Mouse (Mus musculus) spleen, adult 10 weeks (tissue): ENCODE results near the gene Vmn1r213. TPM values are rescaled to one million over a fixed set of nuclear protein-coding genes. Genes with fewer than 3 reads are reported as not detected.

Source experiments
- polyA plus RNA-seq: library from polyadenylated mRNA; stranded (reverse); fragments of 350-450 nt; fragmentation: Illumina TruSeq; extraction: RNeasy Lipid Tissue Mini Kit (QIAGEN cat#74804); gene quantifications from one replicate; pipeline ENCODE4 v1.2.3, GENCODE M21; 2015; ENCODE audit warnings: low replicate concordance; ENCODE audit not compliant: insufficient read depth

The Vmn1r213 gene
- polyA plus RNA-seq: not detected

DNA sequence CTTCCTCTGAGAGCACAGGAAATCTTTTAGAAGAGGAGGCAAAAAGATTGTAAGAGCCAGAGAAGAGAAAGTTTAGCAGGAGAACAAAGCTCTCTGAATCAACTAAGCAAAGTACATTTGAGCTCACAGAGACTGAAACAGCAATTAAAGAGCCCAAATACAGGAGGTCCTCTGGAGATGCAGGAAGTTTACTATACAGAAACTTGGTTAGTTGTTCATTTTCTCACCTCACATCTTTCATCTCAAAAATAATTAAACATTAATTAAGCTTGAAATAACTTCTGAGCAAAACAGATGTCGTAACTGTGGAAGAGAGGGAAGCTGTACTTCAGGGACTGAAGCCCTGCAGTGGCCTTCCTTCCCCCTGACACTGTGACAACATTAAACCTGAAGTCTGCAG lies at the start of gene Vmn1r213:
Gene Vmn1r213 (plus strand): TSS at position 301 of the 400 bp plus-strand sequence.

DNA sequence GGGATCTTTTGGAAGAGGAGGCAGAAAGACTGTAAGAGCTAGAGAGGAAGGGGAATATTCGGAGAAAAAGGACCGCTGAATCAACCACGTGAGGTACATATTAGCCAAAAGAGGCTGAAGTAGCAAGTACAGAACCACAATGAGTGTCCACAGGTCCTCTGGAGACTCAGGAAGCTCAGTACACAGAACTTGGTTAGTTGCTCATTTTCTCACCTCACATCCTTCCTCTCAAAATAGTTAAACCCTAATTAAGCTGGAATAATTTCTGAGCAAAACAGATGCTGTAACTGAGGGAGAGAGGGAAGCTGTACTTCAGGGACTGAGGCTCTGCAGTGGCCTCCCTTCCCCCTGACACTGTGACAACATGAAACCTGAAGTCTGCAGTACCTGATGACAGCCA lies 22.7 kb downstream of the Vmn1r213 start, which contains the start of gene Vmn1r214:
Gene Vmn1r214 (plus strand): TSS at position 301 of the 400 bp plus-strand sequence.

Other genes starting within 250 kb of the Vmn1r213 start
- gene Vmn1r208, start 230.3 kb upstream of the Vmn1r213 start, polyA plus RNA-seq: not detected
- gene Vmn1r209, start 198.0 kb upstream of the Vmn1r213 start, polyA plus RNA-seq: not detected
- not detected for gene Vmn1r210, start 176.3 kb upstream of the Vmn1r213 start, polyA plus RNA-seq
- gene Vmn1r211, start 150.1 kb upstream of the Vmn1r213 start, polyA plus RNA-seq: not detected
- not detected for gene Vmn1r212, start 123.5 kb upstream of the Vmn1r213 start, polyA plus RNA-seq
- not detected for gene Vmn1r214, start 22.8 kb downstream of the Vmn1r213 start, polyA plus RNA-seq
- not detected for gene Vmn1r215, start 60.4 kb downstream of the Vmn1r213 start, polyA plus RNA-seq
- not detected for gene Vmn1r217, start 110.6 kb downstream of the Vmn1r213 start, polyA plus RNA-seq
- not detected for gene Vmn1r218, start 125.5 kb downstream of the Vmn1r213 start, polyA plus RNA-seq
- not detected for gene Vmn1r219, start 151.7 kb downstream of the Vmn1r213 start, polyA plus RNA-seq
- not detected for gene Vmn1r220, start 180.3 kb downstream of the Vmn1r213 start, polyA plus RNA-seq
- gene Vmn1r221, start 206.5 kb downstream of the Vmn1r213 start, polyA plus RNA-seq: not detected
- not detected for gene Vmn1r222, start 228.3 kb downstream of the Vmn1r213 start, polyA plus RNA-seq
- not detected for gene Vmn1r223, start 239.5 kb downstream of the Vmn1r213 start, polyA plus RNA-seq